Mouse (Mus musculus) ES-E14 (cell line): ENCODE data around the gene Paf1. TPM values are rescaled to one million over a fixed set of nuclear protein-coding genes. Genes with fewer than 3 reads are reported as not detected.

ENCODE experiments used
- DNase-seq: peaks from one replicate; pipeline ENCODE4 v3.0.0-alpha.2; 2013; ENCODE audit warnings: low read depth, low spot score
- H3K27ac ChIP-seq: 2 replicates; pipeline ENCODE4 v1.5.1; 2012; ENCODE audit warnings: low read depth, mild to moderate bottlenecking, low read length, moderate library complexity, mixed read lengths; ENCODE audit not compliant: poor library complexity, insufficient read depth, severe bottlenecking
- H3K36me3 ChIP-seq: 2 replicates; pipeline ENCODE4 v1.6.1; 2012; ENCODE audit warnings: mild to moderate bottlenecking, low read length, moderate library complexity, mixed read lengths; ENCODE audit not compliant: control insufficient read depth, poor library complexity, insufficient read depth, severe bottlenecking
- H3K4me1 ChIP-seq, 2 experiments: fragments of 150-350 bp in 1 of 2; sonication (generic) in 1 of 2; 2 replicates each; pipeline ENCODE4 v1.6.1; 2012; ENCODE audit warnings: low read length in 2 of 2, mild to moderate bottlenecking in 1 of 2, mixed read lengths in 1 of 2; ENCODE audit not compliant: control insufficient read depth in 2 of 2, insufficient read depth in 2 of 2, poor library complexity in 1 of 2
- H3K4me3 ChIP-seq, 2 experiments: fragments of 150-350 bp in 1 of 2; sonication (generic) in 1 of 2; 2 replicates each; pipeline ENCODE4 v1.5.1; 2012; ENCODE audit warnings: low read length in 2 of 2, low read depth in 1 of 2, mild to moderate bottlenecking in 1 of 2, mixed read lengths in 1 of 2; ENCODE audit not compliant: insufficient read depth in 1 of 2, poor library complexity in 1 of 2, severe bottlenecking in 1 of 2
- H3K9ac ChIP-seq: 2 replicates; pipeline ENCODE4 v1.6.1; 2012; ENCODE audit warnings: low read depth, mild to moderate bottlenecking, low read length, mixed read lengths; ENCODE audit not compliant: poor library complexity, insufficient read depth, severe bottlenecking
- H3K9me3 ChIP-seq: fragments of 150-350 bp; sonication (generic); 2 replicates; pipeline ENCODE4 v1.6.1; 2012; ENCODE audit warnings: low read depth, mild to moderate bottlenecking, low read length; ENCODE audit not compliant: control insufficient read depth, insufficient read depth
- CHD2 ChIP-seq: IDR thresholded peaks from 2 replicates; pipeline ENCODE4 v1.6.1; 2014; ENCODE audit warnings: mild to moderate bottlenecking, low read depth, low read length, inconsistent platforms
- HCFC1 ChIP-seq: IDR thresholded peaks from 2 replicates; pipeline ENCODE4 v1.6.1; 2012; ENCODE audit warnings: low read length, inconsistent platforms, borderline replicate concordance; ENCODE audit not compliant: insufficient read depth
- MAFK ChIP-seq: IDR thresholded peaks from 2 replicates; pipeline ENCODE4 v1.6.1; 2014; ENCODE audit warnings: mild to moderate bottlenecking, low read depth, low read length, inconsistent platforms; ENCODE audit not compliant: insufficient read depth
- ZC3H11A ChIP-seq: IDR thresholded peaks from 2 replicates; pipeline ENCODE4 v1.6.1; 2012; ENCODE audit warnings: low read depth, mild to moderate bottlenecking, inconsistent platforms, low read length, borderline replicate concordance
- ZNF384 ChIP-seq: IDR thresholded peaks from 2 replicates; pipeline ENCODE4 v1.6.1; 2012; ENCODE audit warnings: low read depth, low read length, inconsistent platforms
- in situ Hi-C, 2 experiments: fragments of 600-800 bp; cut with MboI; formaldehyde crosslinking; loops; one replicate each; pipeline ENCODE4 v1.15.1; 2025; ENCODE audit warnings: low sequenced_read_pairs in 2 of 2, inconsistent platforms in 1 of 2; ENCODE audit not compliant: unreplicated experiment in 2 of 2
- total RNA-seq: library from RNA; depleted of rRNA; stranded (reverse); fragments of 300-350 nt; gene quantifications from 2 replicates; pipeline ENCODE4 v1.2.3, GENCODE M21; 2012

Gene Paf1
- total RNA-seq, 1 experiment: 83.9 TPM

DNA sequence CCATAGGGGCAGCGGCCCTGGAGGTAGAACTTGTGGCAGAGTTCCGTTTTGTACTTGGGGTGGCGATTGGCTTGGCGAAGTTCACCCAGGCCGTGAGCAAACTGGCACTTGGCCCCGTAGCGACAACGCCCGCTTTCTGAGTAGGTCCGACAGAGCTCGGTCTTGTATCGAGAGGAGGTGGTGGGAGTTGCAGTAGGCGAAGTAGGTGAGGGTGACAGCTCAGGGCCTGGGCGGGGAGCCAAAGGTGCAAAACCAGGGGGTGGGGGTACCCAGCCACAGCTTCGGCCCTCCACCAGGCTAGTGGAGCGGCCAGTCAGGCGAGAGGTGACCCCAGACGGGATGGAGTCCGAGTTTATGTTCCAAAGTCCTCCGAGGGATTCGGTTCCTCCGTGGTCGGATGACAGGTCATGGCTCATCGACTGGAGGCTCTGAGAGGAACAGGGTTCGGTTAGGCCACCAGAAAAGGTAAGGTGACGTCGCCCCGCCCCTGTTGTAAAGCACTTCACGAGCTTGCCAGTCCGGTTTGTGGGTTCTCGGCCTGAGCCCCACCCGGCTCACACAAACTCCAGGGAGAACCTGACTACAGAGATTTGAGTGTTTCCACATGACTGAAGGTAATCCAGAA lies 14.6 kb upstream of the Paf1 start:
- Histone ChIP-seq H3K4me1 (peaks cover 15 to 20% of the 10 kb centered on the region in 2 experiments; a peak in 3 of 4 replicates), H3K9me3 (no peaks in the 10 kb centered on the region), H3K9ac (peak overlapping the region; percentile 85), H3K27ac (peak overlapping the region; percentile 17; the same call in 1 of the 2 replicates), H3K4me3 (peak overlapping the region; percentile 76 to 87), H3K36me3 (peaks cover 10% of the 10 kb centered on the region)
- TF ChIP-seq ZC3H11A: no peak
- TF ChIP-seq HCFC1: no peak
- TF ChIP-seq CHD2: no peak
- no peak for TF ChIP-seq MAFK
- no peak for TF ChIP-seq ZNF384
- no peak for DNase-seq
- in situ Hi-C loops: no loop called here

DNA sequence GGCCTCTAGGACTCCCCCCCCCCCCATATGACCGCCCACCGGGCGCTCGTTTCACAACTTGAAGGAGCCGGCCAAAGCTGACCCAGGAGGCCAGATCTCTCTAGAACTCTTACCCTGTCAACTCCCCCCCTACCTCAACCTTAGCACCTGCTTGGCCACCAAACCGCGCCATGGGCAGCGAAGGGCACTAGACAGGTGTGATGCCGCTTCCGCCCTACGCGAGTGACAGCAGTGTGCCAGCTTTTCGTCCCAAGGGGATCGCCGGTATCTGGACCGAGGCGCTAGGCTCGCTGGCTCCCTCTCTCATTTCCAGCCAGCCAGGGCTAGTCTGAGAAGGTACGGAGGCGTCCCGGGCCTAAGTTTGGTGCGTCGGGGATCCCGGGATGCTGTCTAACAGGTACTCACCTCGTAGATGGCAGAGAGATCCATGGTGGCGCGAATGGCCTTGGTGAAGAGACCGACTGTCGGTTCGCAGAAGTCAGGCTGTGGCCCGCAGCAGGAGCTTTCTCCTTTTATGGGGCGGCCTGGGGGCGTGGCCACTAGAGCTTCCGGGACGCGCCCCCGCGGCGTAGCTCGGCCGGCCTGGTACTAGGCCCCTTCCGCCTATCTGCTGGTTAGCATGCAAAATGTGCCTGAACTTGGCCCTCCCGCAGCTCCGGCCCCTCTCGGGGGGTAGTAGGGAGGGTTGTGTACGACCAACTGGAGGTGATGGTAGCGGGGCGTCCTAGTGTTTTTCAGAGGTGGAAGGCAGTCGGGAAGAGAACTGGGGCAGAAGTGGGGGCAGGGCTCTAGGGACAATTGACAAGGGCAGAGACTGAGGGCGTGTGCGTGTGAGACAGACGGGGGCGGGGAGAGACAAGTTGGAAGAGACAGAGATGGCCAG lies 13.7 kb upstream of the Paf1 start:
- H3K9me3 ChIP-seq: no peaks in the 10 kb centered on the region
- peaks cover 15 to 22% of the 10 kb centered on the region in 2 experiments; a peak in 3 of 4 replicates for H3K4me1 ChIP-seq
- H3K27ac ChIP-seq: peak overlapping the region; percentile 73
- DNase-seq: peak; percentile 87
- TF ChIP-seq CHD2 (peak; percentile 70; the same call in 1 of the 2 replicates), ZC3H11A (no peak), HCFC1 (peak; percentile 62; the same call in 1 of the 2 replicates), ZNF384 (no peak), MAFK (no peak)
- H3K36me3 ChIP-seq: peaks cover 10% of the 10 kb centered on the region
- peak overlapping the region; percentile 85 for H3K9ac ChIP-seq
- peak overlapping the region; percentile 76 to 87 for H3K4me3 ChIP-seq
- in situ Hi-C loops: no loop called here

DNA sequence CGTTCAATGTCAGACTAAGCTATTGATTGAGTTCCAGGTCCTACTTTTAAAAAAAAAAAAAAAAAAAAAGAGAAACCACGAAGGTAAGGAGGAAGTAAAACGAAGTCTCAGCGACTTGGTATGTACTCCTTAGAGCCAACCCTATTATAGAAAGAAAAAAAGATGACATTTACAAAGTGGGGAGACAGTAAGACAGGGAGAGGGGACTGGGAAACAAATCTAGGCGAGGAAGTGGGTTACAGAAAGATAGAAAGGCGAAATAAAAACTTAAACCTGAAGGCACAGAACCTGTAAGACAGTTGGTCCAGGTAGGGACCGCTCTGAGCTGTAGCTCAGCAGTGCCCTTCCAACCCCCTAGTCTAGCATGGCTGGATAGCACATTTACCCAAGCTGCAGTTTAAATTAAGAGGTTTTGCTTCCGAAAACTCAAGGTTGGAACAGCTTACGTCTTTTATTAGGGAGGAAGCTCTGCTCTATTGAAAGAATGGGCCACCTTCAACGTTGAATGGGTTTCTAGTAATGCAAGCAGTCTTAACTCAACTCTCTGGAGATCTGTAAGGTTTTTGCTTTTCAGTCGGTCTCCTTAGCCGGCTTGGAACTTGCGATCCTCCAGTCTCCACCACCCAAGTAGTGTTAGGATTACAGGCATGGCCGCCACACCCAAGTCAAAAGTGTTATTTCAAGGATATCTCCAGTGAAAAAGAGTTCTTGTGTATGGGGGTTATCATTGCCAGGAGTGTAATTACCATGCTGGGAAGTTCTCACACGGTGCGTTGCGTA lies 12.3 kb upstream of the Paf1 start, which contains the start of gene Zfp36:
Zfp36 (minus strand) TSS at position 17 of the 780 bp plus-strand sequence.
- Histone ChIP-seq H3K36me3 (peaks cover 10% of the 10 kb centered on the region), H3K9me3 (no peaks in the 10 kb centered on the region), H3K4me1 (peaks cover 15 to 21% of the 10 kb centered on the region in 2 experiments; a peak in 3 of 4 replicates), H3K4me3 (peak within 1 kb of the TSS; percentile 76 to 87), H3K9ac (peak within 1 kb of the TSS; percentile 85), H3K27ac (peak within 1 kb of the TSS; percentile 95)
- in situ Hi-C loops: no loop called here
- TF ChIP-seq ZNF384 (peak; percentile 47; the same call in 1 of the 2 replicates), CHD2 (no peak)
- no peak for DNase-seq

DNA sequence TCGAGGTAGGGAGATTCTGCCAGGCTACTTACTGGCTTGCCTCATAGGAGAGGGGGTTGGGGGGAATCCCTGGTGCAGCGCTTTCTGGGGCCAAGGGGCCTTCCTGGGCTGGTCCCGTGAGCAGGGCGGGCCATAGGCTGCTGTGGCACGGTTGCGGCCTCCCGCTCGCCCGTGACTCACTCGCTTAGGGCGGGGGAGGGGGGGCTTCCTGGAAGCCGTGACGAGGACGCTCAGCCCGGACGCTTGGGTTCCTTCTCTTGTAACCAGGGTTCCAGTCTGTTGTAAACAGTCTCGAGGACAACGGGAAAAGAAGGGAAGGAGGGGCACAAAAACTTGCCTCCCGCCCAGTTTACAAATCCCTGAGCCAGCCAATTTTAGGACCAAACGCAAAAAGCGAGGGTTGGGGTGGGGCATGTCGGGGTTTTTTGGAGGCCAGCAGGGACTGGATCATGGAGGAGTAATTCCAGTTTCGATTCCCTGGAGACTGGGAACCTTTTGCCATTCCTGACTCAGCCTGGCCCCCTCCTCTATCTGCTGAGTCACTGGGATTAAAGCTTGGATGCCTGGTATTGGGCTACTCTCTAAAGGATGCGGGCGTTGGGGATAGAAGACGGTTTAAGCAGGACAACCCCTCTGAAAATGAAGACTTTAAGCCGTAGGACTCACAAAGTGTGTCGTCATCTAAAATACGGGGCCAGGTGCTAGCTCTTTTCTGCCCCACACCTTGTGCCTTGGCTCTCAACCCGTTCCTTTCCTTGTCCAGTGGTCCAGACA lies 11.5 kb upstream of the Paf1 start:
- no peak; the same call in 1 of the 2 replicates for TF ChIP-seq HCFC1
- TF ChIP-seq ZNF384: no peak
- TF ChIP-seq MAFK: peak; percentile 87
- peaks cover 15 to 23% of the 10 kb centered on the region in 2 experiments; a peak in 3 of 4 replicates for H3K4me1 ChIP-seq
- H3K9ac ChIP-seq: peak overlapping the region; percentile 84
- H3K36me3 ChIP-seq: peaks cover 10% of the 10 kb centered on the region
- H3K4me3 ChIP-seq: peak overlapping the region; percentile 61 to 68
- H3K9me3 ChIP-seq: no peaks in the 10 kb centered on the region
- H3K27ac ChIP-seq: peak overlapping the region; percentile 95
- DNase-seq: peak; percentile 30
- in situ Hi-C loops: no loop called here
